Mouse (Mus musculus) stomach, embryonic 14.5 days (tissue): ENCODE measurements around the gene Galr3. TPM values are rescaled to one million over a fixed set of nuclear protein-coding genes. Genes with fewer than 3 reads are reported as not detected.
A peak's percentile ranks its signal among the peaks of the same experiment; 100 is the strongest.

Experiments
- ATAC-seq: fragments of 200-750 bp; cut with Nextera tagmentation; 2 replicates; pipeline ENCODE4 v1.8.0; 2017; ENCODE audit warnings: low read depth, moderate TSS enrichment; ENCODE audit not compliant: insufficient number of reproducible peaks, insufficient read depth, low FRiP score
- H3K27ac ChIP-seq: fragments of 300-500 bp; sonication (generic); 2 replicates; pipeline ENCODE4 v1.5.1; 2014; ENCODE audit warnings: mild to moderate bottlenecking, low read length, moderate library complexity, mixed read lengths
- H3K27me3 ChIP-seq: fragments of 300-500 bp; sonication (generic); 2 replicates; pipeline ENCODE4 v1.6.1; 2014; ENCODE audit warnings: low read length, control low read depth, mixed read lengths; ENCODE audit not compliant: control insufficient read depth, insufficient read depth
- H3K36me3 ChIP-seq: fragments of 300-500 bp; sonication (generic); 2 replicates; pipeline ENCODE4 v1.6.1; 2014; ENCODE audit warnings: mild to moderate bottlenecking, control low read depth, low read length, moderate library complexity, mixed read lengths; ENCODE audit not compliant: control insufficient read depth, insufficient read depth
- H3K4me1 ChIP-seq: fragments of 300-500 bp; sonication (generic); 2 replicates; pipeline ENCODE4 v1.6.1; 2014; ENCODE audit warnings: low read length, control low read depth, mixed read lengths; ENCODE audit not compliant: control insufficient read depth, insufficient read depth
- H3K4me2 ChIP-seq: fragments of 300-500 bp; sonication (generic); replicated peaks from 2 replicates; pipeline ENCODE4 v1.6.1; 2014; ENCODE audit warnings: low read depth, low read length, control low read depth
- H3K4me3 ChIP-seq: fragments of 300-500 bp; sonication (generic); 2 replicates; pipeline ENCODE4 v1.5.1; 2014; ENCODE audit warnings: low read depth, low read length, control low read depth
- H3K9ac ChIP-seq: fragments of 300-500 bp; sonication (generic); replicated peaks from 2 replicates; pipeline ENCODE4 v1.6.1; 2014; ENCODE audit warnings: low read depth, mild to moderate bottlenecking, control low read depth, low read length, moderate library complexity, mixed read lengths
- H3K9me3 ChIP-seq: fragments of 300-500 bp; sonication (generic); 2 replicates; pipeline ENCODE4 v1.6.1; 2016; ENCODE audit warnings: low read depth, low read length, control low read depth; ENCODE audit not compliant: control insufficient read depth
- WGBS: fragments of 180-500 bp; shearing (Covaris S2); extraction: QIAGEN DNeasy Blood & Tissue Kit; methylation state at CpG from one replicate; pipeline ENCODE4 v1.1.7; 2014; 5-methylcytosine and 5-hydroxymethylcytosine counted together
- polyA plus RNA-seq: library from polyadenylated mRNA; unstranded; fragments of >200 nt; fragmentation: Nextera tagmentation; extraction: Ambion mirVana; gene quantifications from 2 replicates; pipeline ENCODE4 v1.2.1, GENCODE M21; 2014

Galr3 gene
- polyA plus RNA-seq, 1 experiment from 2014 or later: 0.30 TPM

DNA sequence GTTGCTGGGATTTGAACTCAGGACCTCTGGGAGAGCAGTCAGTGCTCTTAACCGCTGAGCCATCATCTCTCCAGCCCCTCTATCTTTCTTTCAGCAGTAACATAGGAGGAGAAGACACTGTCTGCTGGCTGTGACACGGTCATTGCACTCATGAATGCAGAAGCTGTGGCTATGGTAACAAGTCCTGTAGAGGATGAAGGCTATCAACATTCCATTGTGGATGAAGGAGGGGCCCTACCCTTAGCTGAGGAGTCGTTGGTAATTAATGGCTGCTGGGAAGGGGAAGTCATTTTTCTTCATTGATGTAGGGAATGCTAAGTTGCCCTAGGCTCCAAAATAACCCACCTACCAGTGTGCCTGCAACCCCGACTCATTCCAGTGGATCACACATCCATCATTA is 23.5 kb upstream of the Galr3 start:
- Histone ChIP-seq H3K27me3 (no peaks in the 10 kb centered on the region), H3K9me3 (no peaks in the 10 kb centered on the region), H3K4me3 (no peak overlapping the region), H3K9ac (no peak overlapping the region), H3K4me2 (no peak overlapping the region), H3K36me3 (no peaks in the 10 kb centered on the region), H3K27ac (no peak overlapping the region), H3K4me1 (peaks cover 12% of the 10 kb centered on the region; the same call in 1 of the 2 replicates)
- no peak for ATAC-seq
- 19% methylated on average over 4 of the region's 4 CpGs for WGBS

DNA sequence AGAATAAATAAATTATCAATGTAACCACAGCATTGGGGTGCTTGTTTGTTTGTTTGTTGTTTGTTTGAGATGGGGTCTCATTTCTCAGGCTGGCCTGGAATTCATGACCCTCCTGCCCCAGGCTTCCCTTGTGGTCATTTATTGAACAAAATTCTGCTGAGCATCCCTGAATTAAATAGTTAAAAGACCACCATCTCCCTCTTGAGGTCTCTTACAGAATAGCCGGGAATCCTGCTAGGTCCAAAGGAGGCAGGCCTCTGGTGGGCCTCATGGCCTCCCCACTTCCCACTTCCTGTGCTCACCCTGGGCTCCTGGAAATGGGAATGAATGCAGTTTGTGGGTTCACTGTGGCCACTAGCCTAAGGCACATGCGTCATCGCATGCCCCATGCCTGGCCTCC is 22.8 kb upstream of the Galr3 start:
- H3K9me3 ChIP-seq: no peaks in the 10 kb centered on the region
- 53% methylated on average over 3 of the region's 3 CpGs for WGBS
- H3K36me3 ChIP-seq: no peaks in the 10 kb centered on the region
- ATAC-seq: no peak
- H3K4me3 ChIP-seq: no peak overlapping the region
- H3K4me1 ChIP-seq: peaks cover 12% of the 10 kb centered on the region; the same call in 1 of the 2 replicates
- no peak overlapping the region for H3K4me2 ChIP-seq
- no peak overlapping the region for H3K9ac ChIP-seq
- no peak overlapping the region for H3K27ac ChIP-seq
- H3K27me3 ChIP-seq: no peaks in the 10 kb centered on the region

DNA sequence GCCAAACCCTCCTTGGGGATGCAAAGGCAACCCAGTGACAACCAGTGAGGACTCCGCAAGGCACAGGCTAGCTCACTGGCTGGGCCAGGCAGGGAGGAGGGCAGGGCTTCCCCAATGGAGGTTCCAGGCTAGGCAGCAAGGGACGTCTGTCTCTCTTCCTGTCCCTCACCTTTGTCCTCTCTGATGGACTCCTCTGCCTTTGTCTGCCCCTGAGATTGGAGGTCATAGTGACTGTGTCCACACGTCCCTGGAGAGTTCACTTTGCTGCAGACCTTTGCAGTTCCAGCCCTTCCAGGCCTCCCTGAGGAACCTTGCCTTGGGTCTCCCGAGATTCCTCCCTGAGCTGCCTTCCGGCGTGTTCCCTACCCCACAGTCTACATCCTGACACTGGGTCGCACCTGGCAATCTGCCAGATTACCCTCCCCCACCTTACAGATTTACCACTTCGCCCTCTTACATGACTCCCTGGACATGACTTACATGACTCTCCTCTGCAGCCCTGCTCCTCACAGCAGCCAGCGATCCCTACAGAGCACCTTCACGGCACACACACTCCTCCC is 18.9 kb upstream of the Galr3 start:
- no peak overlapping the region for H3K9ac ChIP-seq
- no peaks in the 10 kb centered on the region for H3K36me3 ChIP-seq
- peaks cover 25% of the 10 kb centered on the region; the same call in 1 of the 2 replicates for H3K4me1 ChIP-seq
- no peak for ATAC-seq
- H3K27me3 ChIP-seq: no peaks in the 10 kb centered on the region
- H3K9me3 ChIP-seq: no peaks in the 10 kb centered on the region
- no peak overlapping the region for H3K27ac ChIP-seq
- no peak overlapping the region for H3K4me3 ChIP-seq
- H3K4me2 ChIP-seq: no peak overlapping the region
- WGBS: 52% methylated on average over 10 of the region's 10 CpGs

DNA sequence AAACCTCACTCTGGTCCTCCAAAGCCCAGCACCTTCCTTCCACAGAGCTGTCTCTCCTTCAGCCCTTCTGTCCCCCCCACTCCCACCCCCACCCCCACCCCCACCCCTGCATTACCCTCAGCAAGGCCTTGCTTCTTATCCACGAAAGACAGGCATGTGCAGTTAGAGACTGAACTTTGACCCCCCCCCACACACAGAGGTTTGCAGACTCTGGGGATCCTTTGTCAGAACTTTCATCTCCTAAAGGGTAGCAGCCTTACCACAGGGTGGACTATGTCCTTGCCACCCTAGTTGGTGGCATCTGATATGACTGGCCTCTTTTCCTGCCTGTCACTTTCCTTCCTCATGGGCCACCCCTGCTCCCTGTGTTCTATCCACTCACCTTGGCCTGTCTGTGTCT is 18.3 kb upstream of the Galr3 start:
- ATAC-seq: no peak
- H3K27me3 ChIP-seq: no peaks in the 10 kb centered on the region
- H3K36me3 ChIP-seq: no peaks in the 10 kb centered on the region
- no peak overlapping the region for H3K4me2 ChIP-seq
- WGBS: 23% methylated on average over 1 of the region's 1 CpGs
- H3K4me1 ChIP-seq: peaks cover 22% of the 10 kb centered on the region; the same call in 1 of the 2 replicates
- H3K27ac ChIP-seq: no peak overlapping the region
- H3K9ac ChIP-seq: no peak overlapping the region
- H3K9me3 ChIP-seq: no peaks in the 10 kb centered on the region
- no peak overlapping the region for H3K4me3 ChIP-seq

DNA sequence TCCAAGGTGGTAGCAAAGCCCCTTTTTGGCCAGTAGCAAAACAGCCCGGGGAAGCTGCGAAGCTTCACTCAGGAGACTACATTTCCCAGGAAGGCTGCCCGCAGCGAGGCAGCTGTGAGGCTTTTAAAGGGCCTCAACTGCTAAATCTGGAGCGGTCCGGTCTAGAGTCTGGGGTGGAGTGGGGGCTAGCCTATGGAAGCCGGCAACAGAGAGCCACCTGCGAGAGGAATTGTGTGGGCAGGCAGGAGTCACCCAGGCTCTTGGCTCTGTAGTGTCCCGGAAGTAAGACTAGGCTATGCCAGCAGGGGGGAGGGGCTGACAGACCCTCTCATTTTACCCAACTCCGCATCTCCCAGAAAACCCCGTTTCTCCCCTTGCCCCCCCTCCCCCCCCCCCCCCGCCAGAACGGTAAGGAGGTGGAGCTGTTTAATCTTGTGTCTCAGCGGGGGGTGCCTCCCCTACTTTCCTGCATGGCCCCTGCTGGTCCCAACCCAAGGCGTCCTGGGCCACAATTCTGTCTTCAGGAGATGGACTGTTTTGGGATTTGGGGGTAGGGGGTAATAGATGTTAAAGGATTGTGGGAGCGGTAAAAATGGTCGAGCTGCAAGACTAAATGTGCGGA is 15.9 kb upstream of the Galr3 start:
- Histone ChIP-seq H3K27ac (no peak overlapping the region), H3K4me2 (peak overlapping the region; percentile 36), H3K9me3 (no peaks in the 10 kb centered on the region), H3K9ac (no peak overlapping the region), H3K36me3 (no peaks in the 10 kb centered on the region), H3K27me3 (no peaks in the 10 kb centered on the region), H3K4me1 (peaks cover 19% of the 10 kb centered on the region; the same call in 1 of the 2 replicates), H3K4me3 (no peak overlapping the region; the same call in 1 of the 2 replicates)
- WGBS: 8% methylated on average over 17 of the region's 18 CpGs
- ATAC-seq: no peak

DNA sequence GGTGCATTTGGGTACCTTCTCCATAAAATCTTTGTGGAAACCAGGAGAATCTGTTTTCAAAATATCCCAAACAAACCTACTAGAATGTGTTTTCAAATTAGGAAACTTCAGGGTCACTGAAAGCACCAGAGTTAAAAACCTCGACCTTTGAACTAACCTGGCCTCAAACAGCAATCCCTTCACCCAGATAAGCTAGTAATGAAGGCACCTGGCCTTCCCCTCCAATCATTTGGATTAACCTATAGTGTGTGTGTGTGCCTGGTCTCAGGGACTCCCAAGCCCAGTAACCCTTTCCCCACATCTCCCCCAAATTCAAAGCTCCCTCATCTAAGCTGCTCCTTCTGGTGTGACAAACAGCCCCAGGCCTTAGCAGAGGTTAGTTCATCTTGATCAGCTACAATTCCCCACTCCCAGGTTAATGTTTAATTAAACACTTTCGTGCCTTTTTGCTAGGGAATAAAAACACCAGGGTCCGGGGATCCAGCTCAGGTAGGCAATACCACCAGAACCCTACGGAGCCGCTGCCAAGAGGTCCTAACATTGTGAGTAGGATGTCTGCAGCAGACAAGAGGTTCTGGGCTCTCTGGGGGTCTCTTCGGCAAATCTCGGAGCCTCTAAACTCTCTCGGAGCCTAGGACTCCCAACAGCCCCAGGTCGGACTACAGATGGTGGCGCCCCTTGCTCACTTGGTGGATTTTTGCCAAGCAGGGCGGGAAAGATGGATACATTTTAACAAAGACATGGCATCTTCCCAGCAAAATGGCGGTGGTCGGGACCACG is 15.0 kb upstream of the Galr3 start:
- Histone ChIP-seq H3K27me3 (no peaks in the 10 kb centered on the region), H3K27ac (peak overlapping the region; percentile 30; the same call in 1 of the 2 replicates), H3K4me1 (peaks cover 23% of the 10 kb centered on the region; the same call in 1 of the 2 replicates), H3K9ac (no peak overlapping the region), H3K36me3 (no peaks in the 10 kb centered on the region), H3K4me2 (peak overlapping the region; percentile 89), H3K9me3 (no peaks in the 10 kb centered on the region), H3K4me3 (peak overlapping the region; percentile 53)
- no peak for ATAC-seq
- 45% methylated on average over 14 of the region's 14 CpGs for WGBS

DNA sequence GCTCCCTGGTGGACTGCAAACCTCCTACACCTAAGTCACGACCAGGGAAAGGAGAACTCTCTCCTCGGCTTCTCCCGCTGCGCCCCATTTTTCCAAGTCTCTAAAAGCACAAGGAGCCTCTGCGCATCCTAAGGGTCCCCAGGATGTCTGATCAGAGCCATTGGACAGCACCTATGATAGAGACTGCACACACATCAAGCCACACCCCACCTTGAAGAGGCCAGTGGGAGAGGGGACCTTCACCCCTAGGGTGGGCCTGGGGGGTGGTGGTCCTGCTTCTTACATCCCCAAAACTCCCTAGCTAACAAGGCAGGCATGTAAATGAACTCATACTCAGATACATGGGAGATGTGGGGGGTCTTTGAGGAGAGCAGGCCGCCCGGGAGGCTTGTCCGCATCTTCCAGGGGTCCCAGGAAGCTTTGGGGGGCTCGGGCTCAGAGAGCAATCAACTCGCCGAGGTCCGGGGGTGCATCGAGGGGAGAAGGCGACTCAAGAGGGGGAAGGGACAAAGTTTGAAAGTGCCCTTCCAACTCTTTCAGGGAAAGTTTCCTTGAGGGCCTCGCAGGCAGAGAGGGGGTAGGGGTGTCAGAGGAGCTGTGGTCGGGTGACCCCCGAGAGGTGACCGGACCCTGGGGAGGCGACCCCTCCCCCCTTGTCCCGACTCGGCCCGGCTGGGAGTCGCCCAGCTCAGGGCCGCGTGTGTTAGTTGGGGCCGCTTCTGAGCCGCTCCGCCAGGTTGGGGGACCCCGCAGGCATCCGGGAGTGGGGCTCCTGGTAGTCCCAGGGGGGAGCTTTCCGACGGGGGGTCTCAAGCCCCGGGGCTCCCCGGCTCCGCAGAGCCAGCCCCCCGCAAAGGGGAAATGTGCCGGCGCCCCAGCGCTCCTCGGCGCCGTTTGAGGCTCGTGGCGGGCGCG is 14.1 kb upstream of the Galr3 start:
- peak overlapping the region; percentile 93 for H3K27ac ChIP-seq
- H3K4me3 ChIP-seq: peak overlapping the region; percentile 53
- H3K9ac ChIP-seq: peak overlapping the region; percentile 93
- peak overlapping the region; percentile 89 for H3K4me2 ChIP-seq
- no peaks in the 10 kb centered on the region for H3K9me3 ChIP-seq
- H3K27me3 ChIP-seq: no peaks in the 10 kb centered on the region
- H3K4me1 ChIP-seq: peaks cover 28% of the 10 kb centered on the region; the same call in 1 of the 2 replicates
- no peak for ATAC-seq
- 7% methylated on average over 46 of the region's 46 CpGs for WGBS
- H3K36me3 ChIP-seq: no peaks in the 10 kb centered on the region

DNA sequence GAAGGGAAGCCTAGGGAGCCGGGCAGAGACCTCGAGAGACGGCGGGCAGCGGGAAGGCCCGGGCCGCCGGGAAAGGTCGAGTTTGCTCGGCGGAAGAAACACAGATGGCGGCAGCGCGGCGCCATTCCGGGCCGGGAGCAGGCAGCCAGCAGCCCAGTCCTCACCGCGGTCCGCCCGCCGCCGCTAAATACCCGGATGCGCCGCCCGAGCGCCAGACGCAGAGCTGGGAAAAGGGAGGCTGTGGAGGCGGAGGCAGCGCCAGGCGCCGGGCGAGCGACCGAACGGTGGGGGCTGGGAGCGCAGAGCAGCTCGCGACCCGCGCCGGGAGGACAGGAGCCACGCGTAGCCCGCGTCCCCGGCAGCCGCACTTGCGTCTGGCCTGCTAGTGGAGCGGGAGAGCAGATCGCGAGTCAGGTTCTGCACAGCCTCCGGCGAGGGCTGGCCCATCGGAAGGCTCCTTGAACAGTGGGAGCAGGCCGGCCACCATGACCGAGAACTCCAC is 13.4 kb upstream of the Galr3 start, which contains the start of gene H1f0:
H1f0 (plus strand) TSS at position 214 of the 502 bp plus-strand sequence.
- ATAC-seq: peak; percentile 76
- no peaks in the 10 kb centered on the region for H3K36me3 ChIP-seq
- no peaks in the 10 kb centered on the region for H3K9me3 ChIP-seq
- peak within 1 kb of the TSS; percentile 93 for H3K27ac ChIP-seq
- H3K4me3 ChIP-seq: peak within 1 kb of the TSS; percentile 53
- no peaks in the 10 kb centered on the region for H3K27me3 ChIP-seq
- WGBS: under 1% methylated on average over 55 of the region's 58 CpGs
- H3K4me2 ChIP-seq: peak within 1 kb of the TSS; percentile 89
- H3K4me1 ChIP-seq: peaks cover 22% of the 10 kb centered on the region; the same call in 1 of the 2 replicates
- peak within 1 kb of the TSS; percentile 93 for H3K9ac ChIP-seq
